Mouse (Mus musculus) embryonic facial prominence, embryonic 13.5 days (tissue): ENCODE data around the gene Znfx1. TPM values are rescaled to one million over a fixed set of nuclear protein-coding genes. Genes with fewer than 3 reads are reported as not detected.

ENCODE experiments used
- ATAC-seq: fragments of 200-750 bp; cut with Nextera tagmentation; 2 replicates; pipeline ENCODE4 v1.8.0; 2017; ENCODE audit warnings: low read depth; ENCODE audit not compliant: insufficient number of reproducible peaks, insufficient read depth, low FRiP score, low TSS enrichment
- H3K27ac ChIP-seq: fragments of 300-500 bp; sonication (generic); 2 replicates; pipeline ENCODE4 v1.5.1; 2015; ENCODE audit warnings: moderate library complexity, mild to moderate bottlenecking, inconsistent platforms
- H3K27me3 ChIP-seq: fragments of 300-500 bp; sonication (generic); 2 replicates; pipeline ENCODE4 v1.6.1; 2015; ENCODE audit warnings: mild to moderate bottlenecking, inconsistent platforms
- H3K36me3 ChIP-seq: fragments of 300-500 bp; sonication (generic); 2 replicates; pipeline ENCODE4 v1.6.1; 2015; ENCODE audit warnings: mild to moderate bottlenecking, inconsistent platforms
- H3K4me1 ChIP-seq: fragments of 300-500 bp; sonication (generic); 2 replicates; pipeline ENCODE4 v1.6.1; 2015; ENCODE audit warnings: inconsistent platforms
- H3K4me2 ChIP-seq: fragments of 300-500 bp; sonication (generic); 2 replicates; pipeline ENCODE4 v1.6.1; 2015; ENCODE audit warnings: moderate library complexity, mild to moderate bottlenecking, inconsistent platforms
- H3K4me3 ChIP-seq: fragments of 300-500 bp; sonication (generic); 2 replicates; pipeline ENCODE4 v1.5.1; 2015; ENCODE audit warnings: mild to moderate bottlenecking, inconsistent platforms
- H3K9ac ChIP-seq: fragments of 300-500 bp; sonication (generic); 2 replicates; pipeline ENCODE4 v1.6.1; 2015; ENCODE audit warnings: mild to moderate bottlenecking, inconsistent platforms
- H3K9me3 ChIP-seq: fragments of 300-500 bp; sonication (generic); 2 replicates; pipeline ENCODE4 v1.6.1; 2016; ENCODE audit warnings: inconsistent platforms
- WGBS: fragments of 180-500 bp; shearing (Covaris S2); methylation state at CpG from one replicate; pipeline ENCODE4 v1.1.7; 2015; ENCODE audit warnings: mixed read lengths; 5-methylcytosine and 5-hydroxymethylcytosine counted together
- polyA plus RNA-seq: library from polyadenylated mRNA; unstranded; fragments of >200 nt; fragmentation: Nextera tagmentation; extraction: Ambion mirVana; gene quantifications from 2 replicates; pipeline ENCODE4 v1.2.1, GENCODE M21; 2015

Gene Znfx1
- 5.5 and 7.7 TPM in 2 replicates for polyA plus RNA-seq

DNA sequence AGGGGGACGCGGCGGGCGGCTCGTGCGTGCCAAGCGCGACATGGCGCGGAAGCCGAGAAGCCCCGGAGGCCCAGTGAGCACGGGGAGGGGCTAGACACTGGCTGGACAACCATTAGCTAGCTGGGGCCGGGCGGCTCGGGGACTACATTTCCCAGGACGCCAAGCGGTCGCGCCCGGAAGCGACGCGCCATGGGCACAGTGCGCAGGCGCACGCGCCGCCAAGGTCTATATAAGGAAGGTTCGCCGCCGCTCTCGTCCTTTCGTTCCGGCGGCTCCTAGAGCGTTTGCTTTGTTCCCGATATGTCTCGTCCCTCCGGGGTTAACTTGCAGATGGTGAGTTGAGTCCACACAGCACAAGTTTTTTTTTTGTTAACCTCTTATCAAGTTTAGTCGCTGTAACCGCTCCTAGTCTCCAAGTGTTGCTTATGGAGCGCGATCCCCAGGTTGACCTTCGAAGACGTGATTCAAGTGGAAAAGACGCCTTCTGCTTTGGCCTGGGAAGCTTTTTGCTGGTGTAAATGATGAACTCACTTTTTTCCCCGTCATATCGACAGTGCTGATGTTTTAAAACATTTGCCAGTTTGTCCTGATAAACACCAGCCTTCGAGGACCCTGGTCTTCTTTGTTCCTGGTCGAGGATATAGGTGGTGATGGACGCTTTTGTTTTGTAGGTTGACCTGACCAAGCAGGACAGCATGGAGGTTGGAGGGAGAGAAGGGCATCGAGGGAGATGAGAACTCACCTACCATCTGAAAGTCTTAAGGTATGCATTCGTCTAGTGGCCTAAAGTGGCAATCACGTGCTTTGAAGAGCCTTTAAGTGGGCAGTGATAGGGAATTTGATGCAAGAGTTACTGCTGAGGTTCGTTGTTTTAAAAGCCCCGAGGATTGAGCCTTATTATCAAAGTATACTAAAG lies at the start of gene Znfx1:
Znfx1 (minus strand) TSS at position 51 of the 916 bp plus-strand sequence.
- Histone ChIP-seq H3K27ac (peak within 1 kb of the TSS; percentile 90), H3K36me3 (peaks cover 29% of the 10 kb centered on the region), H3K9me3 (no peaks in the 10 kb centered on the region), H3K9ac (peak within 1 kb of the TSS; percentile 91), H3K4me2 (peak within 1 kb of the TSS; percentile 72), H3K4me3 (peak within 1 kb of the TSS; percentile 80), H3K4me1 (peaks cover 37% of the 10 kb centered on the region), H3K27me3 (no peaks in the 10 kb centered on the region)
- WGBS = under 1% methylated on average over 57 of the region's 57 CpGs
- ATAC-seq = peak; percentile 93

DNA sequence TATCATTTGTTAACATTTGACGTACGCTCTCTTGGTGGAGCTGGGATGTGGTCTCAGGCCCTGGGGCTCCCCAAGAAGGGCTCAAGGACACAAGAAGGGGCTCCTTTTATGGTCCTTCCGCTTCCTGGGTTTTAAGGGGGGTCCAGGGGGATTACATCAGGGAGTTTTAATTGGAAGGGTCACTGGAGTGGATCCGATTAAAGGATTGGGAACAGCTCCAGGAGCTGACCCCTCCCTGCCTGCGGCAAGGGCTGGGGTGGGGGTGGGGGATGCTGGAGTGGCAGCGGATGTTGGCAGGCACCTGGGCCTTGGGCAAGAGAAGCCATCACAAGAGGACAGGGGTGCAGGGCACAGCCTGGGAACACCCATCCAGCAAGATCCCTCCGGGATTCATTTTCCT lies 49.4 kb upstream of the Znfx1 start:
- WGBS = 24% methylated on average over 7 of the region's 7 CpGs

GRCm38 (mm10) chr2:167109506-167109905 lies 46.7 kb upstream of the Znfx1 start:
- H3K27me3 ChIP-seq = no peaks in the 10 kb centered on the region; the same call in 1 of the 2 replicates
- no peak overlapping the region for H3K4me2 ChIP-seq
- no peak overlapping the region for H3K4me3 ChIP-seq
- H3K4me1 ChIP-seq = peaks cover 7% of the 10 kb centered on the region
- H3K9ac ChIP-seq = no peak overlapping the region
- no peak overlapping the region for H3K27ac ChIP-seq
- H3K36me3 ChIP-seq = peaks cover 16% of the 10 kb centered on the region
- no peaks in the 10 kb centered on the region for H3K9me3 ChIP-seq
- WGBS = 70% methylated on average over 8 of the region's 8 CpGs
- ATAC-seq = no peak

More for the DNA sequence above, 49.4 kb upstream of the Znfx1 start:
- ATAC-seq = 0 out of 2 replicates have a peak, but pooled peaks have one; percentile 23
- Histone ChIP-seq H3K9ac (no peak overlapping the region), H3K4me3 (no peak overlapping the region), H3K36me3 (no peaks in the 10 kb centered on the region), H3K4me1 (peaks cover 7% of the 10 kb centered on the region), H3K4me2 (no peak overlapping the region), H3K27me3 (no peaks in the 10 kb centered on the region; the same call in 1 of the 2 replicates), H3K9me3 (no peaks in the 10 kb centered on the region), H3K27ac (peak overlapping the region; percentile 48; the same call in 1 of the 2 replicates)

DNA sequence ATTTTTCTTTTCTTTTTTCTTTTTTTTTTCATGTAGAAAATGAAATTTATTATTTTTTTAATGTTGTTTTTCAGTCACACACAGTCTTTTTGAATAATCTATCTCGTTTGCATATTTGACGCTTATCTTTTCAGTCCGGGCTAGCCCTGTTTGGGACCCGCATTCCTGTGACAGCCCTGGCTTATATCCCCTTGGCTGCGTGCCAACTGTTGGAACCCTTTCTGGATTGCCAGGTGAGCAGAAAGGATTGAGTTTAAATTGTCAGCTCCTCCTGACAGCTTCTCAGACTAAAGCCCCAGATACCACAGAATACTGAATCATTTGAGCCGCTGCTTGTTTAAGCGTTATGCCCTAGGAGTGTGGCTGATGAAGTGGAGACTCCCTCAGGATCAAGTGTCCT lies 40.7 kb upstream of the Znfx1 start:
- H3K27ac ChIP-seq = no peak overlapping the region
- no peak for ATAC-seq
- H3K36me3 ChIP-seq = peaks cover 21% of the 10 kb centered on the region

GRCm38 (mm10) chr2:167101743-167102441 lies 39.1 kb upstream of the Znfx1 start:
- Histone ChIP-seq H3K27ac (no peak overlapping the region), H3K27me3 (no peaks in the 10 kb centered on the region)

More for the DNA sequence above, 40.7 kb upstream of the Znfx1 start:
- Histone ChIP-seq H3K9me3 (no peaks in the 10 kb centered on the region), H3K27me3 (no peaks in the 10 kb centered on the region; the same call in 1 of the 2 replicates), H3K4me1 (peaks cover 12% of the 10 kb centered on the region), H3K4me3 (no peak overlapping the region), H3K9ac (peak overlapping the region; percentile 36; the same call in 1 of the 2 replicates), H3K4me2 (no peak overlapping the region)
- WGBS = 62% methylated on average over 7 of the region's 7 CpGs

DNA sequence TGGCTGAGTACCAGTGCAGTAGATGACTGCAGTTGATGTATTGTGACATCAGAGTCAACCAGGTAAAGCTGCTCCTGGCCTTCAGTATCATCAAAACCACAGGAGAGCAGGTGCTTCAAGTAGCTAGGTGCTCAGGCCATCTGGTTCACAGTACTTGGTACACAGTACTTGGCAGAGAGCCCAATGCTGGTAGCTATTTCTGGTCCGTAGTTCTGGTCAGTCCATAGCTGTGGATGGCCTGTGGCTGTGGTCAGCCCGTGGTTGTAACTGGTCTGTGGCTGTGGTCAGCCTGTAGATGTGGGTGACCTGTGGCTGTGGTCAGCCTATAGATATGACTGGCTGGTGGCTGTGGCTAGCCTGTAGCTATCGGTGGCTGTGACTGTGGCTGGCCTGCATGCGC lies 31.9 kb upstream of the Znfx1 start:
- H3K36me3 ChIP-seq = no peaks in the 10 kb centered on the region
- no peaks in the 10 kb centered on the region for H3K27me3 ChIP-seq
- no peak overlapping the region for H3K27ac ChIP-seq
- no peaks in the 10 kb centered on the region for H3K9me3 ChIP-seq
- H3K4me3 ChIP-seq = no peak overlapping the region
- ATAC-seq = peak; percentile 57; the same call in 1 of the 2 replicates
- H3K4me2 ChIP-seq = no peak overlapping the region
- WGBS = 86% methylated on average over 4 of the region's 4 CpGs
- no peak overlapping the region for H3K9ac ChIP-seq
- 0 out of 2 replicates have a peak, but pooled peaks cover 8% of the 10 kb centered on the region for H3K4me1 ChIP-seq

More at GRCm38 (mm10) chr2:167101743-167102441, 39.1 kb upstream of the Znfx1 start:
- Histone ChIP-seq H3K4me3 (no peak overlapping the region), H3K9me3 (no peaks in the 10 kb centered on the region), H3K9ac (no peak overlapping the region), H3K4me2 (no peak overlapping the region), H3K4me1 (peaks cover 12% of the 10 kb centered on the region), H3K36me3 (peaks cover 21% of the 10 kb centered on the region)
- WGBS = 76% methylated on average over 17 of the region's 17 CpGs
- ATAC-seq = no peak

DNA sequence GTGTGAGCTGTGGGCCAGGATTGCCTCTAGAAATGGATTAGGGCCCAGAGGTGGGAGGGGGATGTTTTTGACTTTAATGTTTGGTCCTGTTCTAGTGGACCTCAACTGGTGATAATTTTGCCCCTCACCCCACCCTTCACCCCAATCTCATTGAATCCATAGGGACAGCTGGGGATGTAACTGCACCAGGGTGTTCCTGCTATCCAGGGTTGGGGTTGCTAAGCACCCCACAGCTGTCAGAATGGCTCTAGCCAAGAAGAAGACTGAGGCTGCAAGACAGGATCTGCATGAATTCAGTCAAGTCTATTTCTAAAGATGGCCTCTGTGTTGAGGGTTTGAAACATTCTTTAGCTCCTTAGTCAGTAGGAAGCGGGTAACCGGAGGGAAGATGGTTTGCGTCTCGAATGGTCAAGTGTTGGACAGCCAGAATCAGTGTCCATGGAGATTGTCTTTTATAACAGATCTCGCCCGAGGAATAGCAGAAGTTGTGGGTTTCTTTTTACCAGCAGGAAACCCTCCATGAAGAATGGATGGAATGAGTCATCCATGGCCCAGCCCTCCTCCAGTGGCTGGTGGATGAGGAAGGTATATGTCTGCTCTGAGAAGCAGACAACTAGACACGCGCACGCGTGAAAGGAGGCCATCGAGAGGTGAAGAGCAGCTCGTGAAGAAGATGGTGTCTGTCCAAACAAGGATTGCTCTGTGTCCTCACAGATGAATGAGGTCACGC lies 30.5 kb upstream of the Znfx1 start:
- Histone ChIP-seq H3K4me3 (no peak overlapping the region), H3K4me2 (no peak overlapping the region), H3K9me3 (no peaks in the 10 kb centered on the region), H3K4me1 (0 out of 2 replicates have a peak, but pooled peaks cover 3% of the 10 kb centered on the region), H3K27me3 (no peaks in the 10 kb centered on the region), H3K9ac (no peak overlapping the region), H3K36me3 (no peaks in the 10 kb centered on the region), H3K27ac (no peak overlapping the region)
- WGBS = 89% methylated on average over 13 of the region's 13 CpGs
- no peak for ATAC-seq

GRCm38 (mm10) chr2:167090271-167090670 lies 27.5 kb upstream of the Znfx1 start:
- ATAC-seq = no peak

GRCm38 (mm10) chr2:167086836-167087235 lies 24.0 kb upstream of the Znfx1 start:
- WGBS = 80% methylated on average over 5 of the region's 5 CpGs
- no peak overlapping the region for H3K4me2 ChIP-seq
- H3K4me3 ChIP-seq = no peak overlapping the region
- ATAC-seq = no peak
- no peaks in the 10 kb centered on the region for H3K27me3 ChIP-seq
- H3K27ac ChIP-seq = no peak overlapping the region
- H3K9me3 ChIP-seq = no peaks in the 10 kb centered on the region
- H3K4me1 ChIP-seq = peaks cover 3% of the 10 kb centered on the region
- no peaks in the 10 kb centered on the region for H3K36me3 ChIP-seq
- no peak overlapping the region for H3K9ac ChIP-seq

More at GRCm38 (mm10) chr2:167090271-167090670, 27.5 kb upstream of the Znfx1 start:
- Histone ChIP-seq H3K27me3 (no peaks in the 10 kb centered on the region), H3K9ac (no peak overlapping the region), H3K9me3 (no peaks in the 10 kb centered on the region), H3K4me2 (no peak overlapping the region), H3K36me3 (no peaks in the 10 kb centered on the region), H3K4me3 (no peak overlapping the region), H3K27ac (no peak overlapping the region), H3K4me1 (0 out of 2 replicates have a peak, but pooled peaks cover under 1% of the 10 kb centered on the region)
- WGBS = 65% methylated on average over 1 of the region's 1 CpGs

DNA sequence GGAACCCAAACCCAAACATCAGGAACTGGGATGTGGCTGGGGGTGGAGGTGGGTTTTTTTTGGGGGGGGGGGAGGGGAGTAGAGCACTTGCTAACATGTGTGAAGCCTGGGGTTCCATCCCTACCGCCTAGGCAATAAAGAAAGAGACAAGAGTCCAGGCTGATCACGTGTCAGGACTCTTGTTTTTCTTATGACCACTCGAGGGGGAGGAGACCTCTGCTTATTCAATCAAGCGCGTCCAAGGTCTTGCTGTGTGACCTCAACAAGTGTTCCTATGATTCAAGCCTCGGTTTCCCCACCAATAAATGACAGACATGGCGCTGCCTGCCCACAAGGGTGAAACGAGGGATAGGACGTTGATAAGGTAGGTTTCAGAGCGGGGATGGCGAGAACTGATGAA lies 23.3 kb upstream of the Znfx1 start:
- no peaks in the 10 kb centered on the region for H3K36me3 ChIP-seq

DNA sequence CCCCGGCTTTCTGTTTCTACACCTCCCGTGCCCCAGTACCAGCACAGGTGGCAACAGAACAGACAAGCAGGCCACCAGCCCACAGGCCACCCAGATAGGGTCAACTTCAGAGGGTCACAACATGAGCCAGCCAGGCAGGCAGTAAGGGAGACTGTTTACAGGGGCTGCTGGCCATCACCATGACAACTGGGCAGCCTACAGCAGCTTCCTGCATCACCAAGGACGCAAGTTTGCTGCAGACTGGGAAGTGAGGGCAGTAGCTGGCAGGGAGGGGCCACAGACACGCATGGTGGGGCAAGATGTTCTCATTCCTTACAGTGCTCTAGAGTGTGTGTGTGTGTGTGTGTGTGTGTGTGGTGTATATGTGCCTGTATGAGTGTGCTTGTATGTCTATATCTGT lies 18.8 kb upstream of the Znfx1 start:
- Histone ChIP-seq H3K4me3 (no peak overlapping the region), H3K9ac (no peak overlapping the region), H3K9me3 (no peaks in the 10 kb centered on the region), H3K36me3 (no peaks in the 10 kb centered on the region), H3K27me3 (no peaks in the 10 kb centered on the region), H3K27ac (no peak overlapping the region), H3K4me2 (no peak overlapping the region), H3K4me1 (peaks cover 37% of the 10 kb centered on the region)
- WGBS = 40% methylated on average over 4 of the region's 4 CpGs
- no peak for ATAC-seq

More for the DNA sequence above, 23.3 kb upstream of the Znfx1 start:
- Histone ChIP-seq H3K27me3 (no peaks in the 10 kb centered on the region), H3K9me3 (no peaks in the 10 kb centered on the region), H3K4me1 (peaks cover 7% of the 10 kb centered on the region), H3K9ac (no peak overlapping the region), H3K4me3 (no peak overlapping the region), H3K27ac (no peak overlapping the region), H3K4me2 (no peak overlapping the region)
- WGBS = 74% methylated on average over 11 of the region's 11 CpGs
- no peak for ATAC-seq
